Mouse (Mus musculus) adrenal gland, postnatal 25 days (tissue): Measurements from ENCODE around the gene Rapsn. TPM values are rescaled to one million over a fixed set of nuclear protein-coding genes. Genes with fewer than 3 reads are reported as not detected.

ENCODE experiments used
- DNase-seq: peaks from one replicate; pipeline ENCODE4 v3.0.0; 2021; ENCODE audit warnings: mixed read lengths
- total RNA-seq: library from RNA; stranded (reverse); gene quantifications from 2 replicates; pipeline ENCODE4 v1.2.3, GENCODE M21; 2021

Gene Rapsn
- total RNA-seq, 1 experiment from 2014 or later: 2.9 TPM

- DNase-seq: no peak
Measured at GRCm38 (mm10) chr2:91080784-91081513, 45.5 kb downstream of the Rapsn start.

GRCm38 (mm10) chr2:91081775-91082695 lies 46.6 kb downstream of the Rapsn start, which contains the start of gene Spi1:
Spi1 (plus strand) TSS chr2:91082390.
- DNase-seq: no peak

- DNase-seq: no peak
Measured at GRCm38 (mm10) chr2:91082844-91083243, 47.4 kb downstream of the Rapsn start.

GRCm38 (mm10) chr2:91083366-91083940 lies 48.0 kb downstream of the Rapsn start:
- DNase-seq: no peak

- no peak for DNase-seq
Measured at GRCm38 (mm10) chr2:91084179-91084820, 48.9 kb downstream of the Rapsn start.

- no peak for DNase-seq
Measured at GRCm38 (mm10) chr2:91085494-91086391, 50.3 kb downstream of the Rapsn start.

GRCm38 (mm10) chr2:91086392-91087237 lies 51.2 kb downstream of the Rapsn start:
- no peak for DNase-seq

GRCm38 (mm10) chr2:91087453-91087852 lies 52.0 kb downstream of the Rapsn start:
- DNase-seq: no peak

- DNase-seq: no peak
Measured at GRCm38 (mm10) chr2:91088987-91089386, 53.6 kb downstream of the Rapsn start.

- no peak for DNase-seq
Measured at GRCm38 (mm10) chr2:91090208-91090607, 54.8 kb downstream of the Rapsn start.

GRCm38 (mm10) chr2:91090827-91091226 lies 55.4 kb downstream of the Rapsn start:
- no peak for DNase-seq

Other genes starting within 250 kb of the Rapsn start
- gene Mtch2, start 188.5 kb upstream of the Rapsn start, total RNA-seq: 248 and 259 TPM in 2 replicates
- 1.00 and 1.9 TPM in 2 replicates for gene C1qtnf4, start 149.8 kb upstream of the Rapsn start, total RNA-seq
- 30.9 and 36.0 TPM in 2 replicates for gene Kbtbd4, start 130.9 kb upstream of the Rapsn start, total RNA-seq
- gene Ndufs3, start 130.8 kb upstream of the Rapsn start, total RNA-seq: 313 and 358 TPM in 2 replicates
- gene Celf1, start 95.2 kb upstream of the Rapsn start, total RNA-seq: 92.6 and 96.8 TPM in 2 replicates
- 203 and 258 TPM in 2 replicates for gene Psmc3, start 18.4 kb downstream of the Rapsn start, total RNA-seq
- gene Slc39a13, start 34.8 kb downstream of the Rapsn start, total RNA-seq: 31.2 and 32.7 TPM in 2 replicates
- gene Spi1, start 46.8 kb downstream of the Rapsn start, total RNA-seq: 3.0 and 3.3 TPM in 2 replicates
- not detected in 2 replicates for gene Mybpc3, start 82.5 kb downstream of the Rapsn start, total RNA-seq
- 21.0 and 22.9 TPM in 2 replicates for gene Madd, start 148.2 kb downstream of the Rapsn start, total RNA-seq
- 16.7 and 22.7 TPM in 2 replicates for gene Nr1h3, start 167.2 kb downstream of the Rapsn start, total RNA-seq
- gene Acp2, start 167.3 kb downstream of the Rapsn start, total RNA-seq: 34.0 and 41.8 TPM in 2 replicates
- gene Ddb2, start 201.4 kb downstream of the Rapsn start, total RNA-seq: 10.4 and 13.2 TPM in 2 replicates
- gene Pacsin3, start 220.3 kb downstream of the Rapsn start, total RNA-seq: 134 and 152 TPM in 2 replicates
- gene Arfgap2, start 229.4 kb downstream of the Rapsn start, total RNA-seq: 107 and 108 TPM in 2 replicates